Mouse (Mus musculus) natural killer cell, adult 2 months (primary cell): ENCODE data around the gene Rbmxl1.
"Not testable (repeated sequence)": the region's sequence is repeated elsewhere in the genome, so short reads cannot be mapped to it uniquely, and the experiment has no call there.

ENCODE experiments used
- DNase-seq, 2 experiments: peaks; one replicate each; pipeline ENCODE4 v3.0.0; 2022; ENCODE audit warnings: low spot score in 2 of 2

The Rbmxl1 gene

DNA sequence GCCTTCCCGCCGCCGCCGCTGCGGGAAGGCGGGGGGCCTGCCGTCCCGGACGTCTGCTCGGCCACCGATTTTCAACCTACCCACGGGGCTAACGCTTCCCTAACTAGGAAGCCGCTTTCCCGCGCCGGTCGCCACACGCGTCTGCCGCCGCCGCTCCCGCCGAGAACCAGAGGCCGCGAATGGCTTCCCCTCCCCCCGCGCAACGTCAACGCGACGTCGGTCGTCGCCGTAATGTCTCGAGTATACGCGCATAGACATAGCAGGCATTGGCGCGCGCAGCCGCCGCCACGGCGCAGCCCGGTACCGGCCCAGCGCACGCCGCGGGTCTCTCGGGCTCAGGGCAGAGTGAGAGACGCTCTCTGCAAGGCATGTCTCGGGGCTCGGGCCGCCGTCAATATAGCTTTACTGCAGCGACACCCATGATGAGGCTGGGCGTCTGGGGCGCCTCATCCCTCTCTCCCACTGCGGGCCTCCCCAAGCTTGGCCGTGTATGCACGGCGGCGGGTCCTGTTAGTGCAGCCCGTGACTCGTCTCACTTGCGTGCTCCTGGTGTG is at the start of gene Rbmxl1:
TSS of gene Rbmxl1 (minus strand) at position 180 of the 554 bp plus-strand sequence.
- DNase-seq: peak; percentile 76 to 86

DNA sequence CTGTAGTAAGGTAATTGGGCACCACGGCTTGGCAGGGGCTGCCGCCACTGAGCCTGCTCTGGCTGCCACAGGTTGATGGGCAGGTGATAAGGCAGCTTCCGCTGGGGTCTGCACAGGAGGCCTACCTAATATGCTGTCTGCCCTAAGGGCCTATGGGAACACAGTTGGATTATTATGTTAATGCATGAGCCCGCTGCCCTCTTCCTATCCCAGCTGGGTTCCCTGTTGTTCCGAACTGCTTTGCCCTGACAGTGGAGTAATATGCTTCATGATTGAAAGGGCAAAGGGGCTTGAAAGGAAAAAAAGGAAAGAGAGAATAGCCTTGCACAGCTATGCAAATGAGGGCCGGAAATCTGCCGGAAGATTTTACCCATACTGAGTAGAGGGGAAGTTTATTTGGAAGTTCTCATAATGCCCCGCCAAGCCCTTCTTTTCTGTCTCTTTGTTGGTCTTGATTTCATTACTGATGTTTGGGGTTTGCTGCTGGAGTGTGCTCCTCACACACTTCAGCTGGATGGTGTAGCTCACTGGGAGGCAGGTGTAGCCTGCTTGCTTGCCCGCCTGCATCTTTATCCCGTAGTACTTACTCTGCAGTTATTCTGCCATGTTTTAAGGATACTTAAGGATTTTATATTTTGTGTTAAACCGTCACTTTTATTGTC is 48.2 kb upstream of the Rbmxl1 start:
- no peak for DNase-seq

DNA sequence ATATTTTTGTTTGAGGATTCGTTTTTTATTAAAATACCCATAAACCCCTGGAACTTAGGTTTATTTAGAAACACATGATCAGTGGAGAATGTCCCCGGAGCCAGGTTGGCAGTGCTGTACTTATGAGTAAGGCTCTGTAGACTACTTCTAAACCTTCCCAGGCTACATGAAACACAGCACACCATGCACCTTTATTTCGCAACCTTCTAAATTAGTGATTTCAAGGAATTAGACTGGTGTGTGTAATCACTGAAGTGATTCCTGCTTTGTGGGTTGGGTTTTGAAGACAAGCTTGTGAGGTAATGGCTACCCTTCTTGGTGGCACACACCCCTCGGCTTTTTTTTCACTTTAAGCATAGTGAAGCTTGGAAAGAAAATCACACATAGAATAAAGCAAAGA is 47.1 kb upstream of the Rbmxl1 start:
- DNase-seq: no peak

DNA sequence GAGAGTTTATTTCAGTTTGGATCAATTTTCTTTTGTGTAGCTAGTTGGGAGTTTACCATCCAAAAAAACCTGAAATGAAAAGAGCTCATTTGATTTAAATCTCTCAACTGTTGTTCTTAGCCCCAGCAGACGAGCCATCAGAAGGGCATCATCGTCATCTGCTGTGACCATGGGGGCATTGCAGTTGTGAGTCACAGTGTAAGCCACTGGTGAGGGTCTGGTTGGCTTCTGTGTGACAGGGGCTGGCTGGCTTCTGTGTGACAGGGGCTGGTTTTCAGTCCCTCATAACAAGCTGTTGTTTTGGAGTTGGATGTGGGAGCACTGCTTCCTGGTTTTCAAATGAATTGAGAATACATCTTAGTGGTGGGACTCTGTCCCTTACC is 42.0 kb upstream of the Rbmxl1 start:
- no peak for DNase-seq

DNA sequence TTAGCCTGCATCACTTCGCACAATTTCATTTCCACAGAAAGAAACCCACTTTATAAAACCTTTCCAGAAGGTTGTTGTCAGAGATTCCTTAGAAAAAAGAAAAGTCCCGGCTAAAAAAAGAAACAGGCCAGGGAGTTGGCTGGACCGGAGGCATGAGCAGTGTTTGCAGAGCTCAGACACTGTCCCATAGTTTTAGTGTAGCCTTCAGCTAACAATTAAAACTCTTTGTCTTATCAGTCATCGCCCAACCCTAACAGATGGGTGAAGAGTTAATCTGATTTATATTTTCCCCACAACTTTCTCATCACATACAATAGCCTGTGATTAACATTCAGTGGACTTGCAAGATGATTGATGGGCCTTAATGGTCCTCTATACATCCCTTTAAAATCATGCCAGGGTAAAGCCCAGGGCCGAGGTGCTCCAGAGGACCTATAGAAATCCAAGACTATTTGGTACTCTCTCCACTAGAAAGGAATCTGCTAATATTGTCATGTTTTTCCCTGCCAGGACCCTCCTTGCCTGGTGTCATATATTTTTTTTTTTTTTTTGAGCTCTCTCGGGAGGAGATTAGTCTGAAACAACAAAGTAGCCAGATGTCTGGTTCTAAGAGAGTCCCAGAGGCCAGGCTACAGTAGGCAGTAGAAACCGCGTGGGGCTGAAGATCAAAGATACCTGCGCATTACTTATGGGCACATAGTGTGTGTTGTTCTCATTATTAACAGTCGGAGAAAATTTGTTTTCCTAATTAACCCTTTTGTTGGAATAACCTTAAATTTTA is 41.5 kb upstream of the Rbmxl1 start:
- DNase-seq: no peak

DNA sequence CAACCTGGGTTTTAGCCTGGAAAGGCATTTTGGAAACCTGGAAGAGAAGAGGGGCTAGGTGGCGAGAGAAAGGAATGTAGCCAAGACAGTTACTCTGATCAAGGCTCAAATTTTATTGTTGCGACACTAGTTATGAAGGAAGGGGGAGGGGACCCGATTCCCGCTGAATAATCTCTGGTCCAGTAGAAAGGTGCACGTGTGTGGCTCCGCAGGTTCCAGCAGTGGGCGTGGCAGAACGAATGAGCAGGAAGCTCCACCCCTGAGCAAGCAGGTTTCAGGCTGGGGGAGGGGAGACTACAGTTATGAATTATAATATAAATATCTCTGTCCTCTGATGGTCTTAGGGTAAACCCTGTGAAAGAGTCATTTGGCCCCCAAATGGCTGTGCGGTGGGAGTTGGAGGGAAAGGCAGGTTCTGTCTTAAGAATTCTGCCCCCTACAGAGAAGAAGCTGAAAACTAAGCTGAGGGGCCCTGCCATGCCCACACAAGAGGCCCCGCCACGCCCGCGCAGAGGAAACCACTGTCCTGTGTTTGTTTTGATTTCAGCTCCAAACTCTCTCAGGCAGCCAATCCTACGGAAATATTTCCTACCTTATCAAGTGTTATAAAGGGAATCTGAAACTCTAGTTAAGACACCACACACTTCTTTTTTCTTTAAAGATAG is 36.6 kb upstream of the Rbmxl1 start:
- not testable (repeated sequence) for DNase-seq

DNA sequence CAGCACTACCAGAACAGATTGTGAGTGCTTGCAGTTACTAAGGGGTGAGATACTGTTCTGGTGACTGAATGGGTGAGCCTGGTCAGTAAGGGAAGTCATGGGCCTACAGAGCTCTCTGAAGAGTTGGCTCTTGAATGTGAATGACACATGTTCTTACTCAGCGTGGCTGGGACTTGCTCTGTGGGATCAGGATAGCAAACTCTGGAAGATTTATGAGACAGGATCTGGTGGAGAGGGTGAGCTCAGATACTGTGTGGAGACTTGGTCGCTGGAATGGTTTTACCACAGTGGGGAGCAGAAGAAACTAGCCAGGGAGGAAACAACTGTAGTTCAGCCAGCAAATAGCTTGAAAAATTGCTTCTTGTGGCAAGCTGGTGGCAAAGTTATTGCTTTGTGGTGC is 35.8 kb upstream of the Rbmxl1 start:
- no peak for DNase-seq

DNA sequence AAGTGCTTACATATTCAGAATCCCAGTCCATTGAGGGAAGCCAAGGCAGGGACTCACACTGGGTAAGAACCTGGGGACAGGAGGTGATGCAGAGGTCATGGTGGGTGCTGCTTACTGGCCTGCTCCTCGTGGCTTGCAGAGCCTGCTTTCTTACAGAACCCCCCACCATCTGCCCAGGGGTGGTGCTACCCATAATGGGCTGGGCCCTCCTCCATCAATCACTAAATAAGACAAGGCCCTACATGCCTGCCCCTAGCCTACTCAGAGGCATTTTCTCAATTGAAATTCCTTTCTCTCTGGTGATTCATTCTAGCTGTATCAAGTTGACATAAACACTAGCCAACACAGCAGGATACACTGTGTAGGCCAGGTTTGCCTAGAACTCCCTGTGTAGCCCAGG is 34.9 kb upstream of the Rbmxl1 start:
- no peak for DNase-seq

DNA sequence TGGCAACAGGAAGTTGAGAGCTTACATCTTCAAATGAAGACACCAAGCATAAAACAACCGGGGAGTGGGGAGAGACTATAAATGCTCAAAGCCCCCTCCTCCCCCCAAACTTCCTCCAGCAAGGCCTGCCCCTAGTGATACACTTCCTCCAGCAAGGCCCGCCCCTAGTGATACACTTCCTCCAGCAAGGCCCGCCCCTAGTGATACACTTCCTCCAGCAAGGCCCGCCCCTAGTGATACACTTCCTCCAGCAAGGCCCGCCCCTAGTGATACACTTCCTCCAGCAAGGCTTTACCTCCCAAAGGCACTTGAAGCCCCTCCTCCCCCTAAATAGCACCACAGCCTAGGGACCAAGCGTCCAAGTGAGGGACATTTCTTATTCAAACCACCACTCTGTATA is 34.0 kb upstream of the Rbmxl1 start:
- DNase-seq: peak in 1 of 2 experiments; percentile 9

DNA sequence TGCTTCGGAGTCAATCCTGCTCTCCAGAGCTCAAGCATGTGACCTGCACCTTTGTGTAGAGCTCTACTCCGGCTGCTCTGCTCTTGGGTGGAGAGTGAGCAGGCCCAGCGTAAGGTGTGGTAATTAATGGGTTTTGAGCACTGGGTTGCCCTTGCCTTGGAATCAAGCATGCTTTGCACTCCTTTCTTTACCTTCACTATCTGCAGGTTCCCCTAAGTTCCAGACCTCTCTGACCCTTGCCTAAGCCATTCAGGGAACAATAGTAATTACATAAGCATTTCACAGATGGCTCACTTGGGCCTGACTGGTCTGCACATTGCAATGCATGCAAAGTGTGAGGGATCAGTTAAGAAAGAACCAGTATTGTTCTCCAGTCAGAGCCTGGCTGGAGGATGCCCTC is 29.1 kb upstream of the Rbmxl1 start:
- DNase-seq: no peak

DNA sequence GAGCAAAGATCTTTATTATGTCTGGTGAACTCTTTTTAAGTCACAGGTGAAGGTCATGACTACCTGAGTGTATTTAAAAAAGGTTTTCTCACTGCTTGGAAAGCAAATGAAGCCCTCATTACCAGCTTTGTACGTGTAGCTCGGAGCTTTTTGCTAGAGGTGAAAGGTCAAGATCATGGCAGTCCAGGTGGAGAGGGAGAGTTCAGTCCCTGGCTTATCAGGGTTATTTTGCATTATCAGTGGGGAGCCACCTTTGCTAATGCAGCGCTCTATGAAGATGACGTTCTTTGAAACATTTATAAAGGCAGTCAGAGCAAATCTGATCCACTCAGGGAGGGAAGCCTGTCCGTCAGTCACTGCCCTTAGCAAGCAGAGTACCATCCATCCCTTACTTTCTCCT is 28.0 kb upstream of the Rbmxl1 start:
- no peak for DNase-seq

DNA sequence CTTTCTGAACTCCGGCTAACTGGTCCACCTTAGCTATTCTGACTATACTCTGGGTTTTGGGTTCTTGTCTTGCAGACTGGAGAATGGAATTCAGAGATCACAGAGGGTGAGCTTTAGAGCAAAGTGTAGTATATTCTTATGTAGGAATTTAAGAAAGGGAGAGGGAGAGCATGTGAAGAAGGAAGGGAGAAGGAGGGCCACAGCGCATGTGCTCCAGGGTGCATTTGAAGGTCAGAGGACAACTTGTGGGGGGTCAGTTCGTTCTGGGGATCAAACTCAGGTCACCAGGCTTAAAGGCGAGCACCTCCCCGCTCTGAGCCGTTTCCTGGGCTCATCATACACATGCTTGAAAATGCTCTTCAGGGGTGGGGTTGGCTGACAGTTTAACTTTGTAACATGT is 25.3 kb upstream of the Rbmxl1 start:
- DNase-seq: no peak

DNA sequence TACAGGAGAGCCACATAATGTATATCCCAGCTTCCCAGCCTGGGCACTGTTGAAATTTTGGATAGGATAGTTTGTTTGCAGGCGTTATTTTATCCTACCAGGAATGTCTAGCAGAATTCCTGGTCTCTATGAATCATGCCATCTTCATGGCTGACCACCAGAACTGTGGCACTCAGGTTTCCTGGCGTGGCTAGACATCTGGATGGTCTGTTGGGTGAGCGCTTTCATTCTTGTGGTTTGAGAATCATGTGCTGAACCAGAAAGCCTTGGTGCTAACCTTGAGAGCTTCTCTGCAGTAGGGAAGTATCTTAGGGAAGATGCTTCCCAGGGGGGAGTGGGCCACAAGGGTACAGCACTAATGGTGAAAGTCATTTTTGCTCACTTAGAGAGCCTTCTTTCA is 6.4 kb upstream of the Rbmxl1 start:
- no peak for DNase-seq

DNA sequence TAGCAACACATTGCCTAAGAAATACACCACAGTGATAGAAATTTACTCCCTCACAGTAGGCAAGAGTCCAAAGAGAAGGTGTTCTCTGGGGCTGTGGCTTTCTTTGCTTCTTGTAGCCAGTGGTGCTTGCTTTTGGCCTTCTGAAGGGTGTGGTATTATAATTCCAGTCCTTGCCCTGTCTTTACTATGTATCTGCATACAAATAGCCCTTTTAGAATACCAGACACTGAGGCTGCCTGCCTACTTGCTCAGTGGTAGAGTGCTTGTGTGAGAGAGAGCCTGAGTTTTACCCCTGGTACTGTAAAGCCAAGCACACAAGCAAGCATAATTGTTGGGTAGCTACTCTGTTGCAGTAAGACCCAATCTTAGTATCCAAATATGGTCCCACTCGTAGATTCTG is 6.0 kb upstream of the Rbmxl1 start:
- DNase-seq: no peak

DNA sequence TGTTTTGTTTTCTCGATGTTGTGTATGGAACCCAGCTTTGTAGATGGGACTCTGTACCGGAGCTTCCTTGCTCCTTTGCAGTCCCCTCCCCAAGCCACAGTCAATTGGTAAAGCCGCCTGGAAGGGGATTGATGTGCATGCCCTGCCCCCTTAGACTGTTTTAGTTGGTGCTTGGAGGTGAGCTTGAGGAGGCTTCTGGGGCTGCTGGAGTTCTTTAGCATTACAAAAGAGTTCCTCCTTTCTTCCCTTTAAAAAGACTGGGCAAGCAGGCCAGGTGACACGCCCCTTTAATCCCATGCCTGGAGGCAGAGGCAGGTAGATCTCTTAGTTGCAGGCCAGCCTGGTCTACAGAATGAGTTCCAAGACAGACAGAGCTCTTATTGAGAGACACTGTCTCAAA is 4.4 kb upstream of the Rbmxl1 start:
- DNase-seq: no peak

DNA sequence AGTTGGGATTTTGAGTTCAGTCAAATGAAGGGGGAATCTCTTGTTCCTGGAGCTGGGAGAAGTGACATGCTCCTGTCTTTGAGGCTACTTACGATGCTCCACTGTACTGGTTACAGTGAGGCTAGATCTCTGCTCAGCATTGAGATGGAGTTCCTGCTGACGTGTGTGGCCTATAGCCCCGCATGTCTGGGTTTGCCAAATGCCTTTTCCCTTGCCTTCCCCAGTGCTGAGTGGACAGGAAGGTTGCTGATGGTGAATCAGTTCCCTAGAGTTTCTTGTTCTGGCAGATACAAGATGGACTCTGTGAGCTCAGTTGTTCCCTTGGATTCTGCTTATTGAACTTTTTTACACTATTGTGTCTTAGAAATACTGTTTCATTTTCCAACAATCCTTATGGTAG is 2.2 kb upstream of the Rbmxl1 start:
- DNase-seq: no peak

DNA sequence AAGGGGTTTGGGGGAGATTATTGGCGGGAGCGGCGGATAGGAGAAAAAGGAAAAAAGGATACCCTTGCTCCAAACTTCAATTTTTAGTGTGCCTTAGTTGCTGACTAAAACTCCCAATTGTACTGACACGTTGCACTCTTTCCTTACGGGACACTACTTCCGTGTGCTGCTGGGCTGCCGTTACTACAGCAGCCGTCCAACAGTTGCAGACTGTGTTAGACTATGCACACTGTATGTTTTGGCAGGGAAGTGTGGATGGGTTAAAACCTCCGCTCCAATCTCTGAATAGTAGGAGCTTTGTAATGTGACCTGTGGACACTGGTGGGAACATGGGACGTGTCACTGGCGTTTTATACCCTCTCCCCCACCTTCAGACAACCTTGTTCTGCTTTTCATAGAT is 1.4 kb upstream of the Rbmxl1 start:
- DNase-seq: no peak

DNA sequence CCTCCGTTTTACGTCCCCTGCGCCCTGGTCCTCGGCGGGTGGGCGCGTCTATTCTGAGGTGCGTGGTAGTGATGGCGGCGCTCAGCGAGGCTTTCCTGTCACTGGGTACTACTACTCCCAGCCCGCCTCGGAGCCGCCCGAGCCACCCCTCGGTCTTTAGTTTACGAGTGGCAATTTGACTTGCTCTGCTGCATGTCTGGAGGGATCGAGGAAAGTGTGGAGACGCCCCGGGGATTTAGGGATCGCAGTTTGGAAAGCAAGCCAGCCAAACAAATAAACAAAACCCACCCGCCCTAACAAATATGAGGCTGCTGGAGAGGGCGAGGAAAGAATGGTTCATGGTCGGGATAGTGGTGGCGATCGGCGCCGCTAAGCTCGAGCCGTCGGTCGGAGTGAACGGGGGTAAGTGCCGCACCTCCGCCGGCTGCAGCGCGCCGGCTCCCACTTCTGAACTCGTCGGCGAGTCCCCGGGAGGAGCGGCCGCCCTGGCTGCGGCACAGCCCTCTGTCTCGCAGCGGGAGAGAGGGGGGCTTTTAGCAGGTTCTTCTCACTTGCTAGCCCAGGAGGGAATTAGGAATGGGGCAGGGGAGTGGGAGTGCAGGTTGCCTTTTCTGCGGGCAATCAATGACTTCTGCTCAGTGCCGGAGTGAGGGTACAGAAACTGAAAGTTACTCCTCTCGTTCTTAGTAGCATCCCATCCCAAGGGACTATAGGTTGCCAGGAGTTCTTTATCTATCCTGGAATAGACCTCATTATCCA is 754 bp upstream of the Rbmxl1 start, which contains the start of gene Slc10a7:
TSS of gene Slc10a7 (plus strand) at position 74 of the 759 bp plus-strand sequence.
- peak; percentile 56 to 76 for DNase-seq

DNA sequence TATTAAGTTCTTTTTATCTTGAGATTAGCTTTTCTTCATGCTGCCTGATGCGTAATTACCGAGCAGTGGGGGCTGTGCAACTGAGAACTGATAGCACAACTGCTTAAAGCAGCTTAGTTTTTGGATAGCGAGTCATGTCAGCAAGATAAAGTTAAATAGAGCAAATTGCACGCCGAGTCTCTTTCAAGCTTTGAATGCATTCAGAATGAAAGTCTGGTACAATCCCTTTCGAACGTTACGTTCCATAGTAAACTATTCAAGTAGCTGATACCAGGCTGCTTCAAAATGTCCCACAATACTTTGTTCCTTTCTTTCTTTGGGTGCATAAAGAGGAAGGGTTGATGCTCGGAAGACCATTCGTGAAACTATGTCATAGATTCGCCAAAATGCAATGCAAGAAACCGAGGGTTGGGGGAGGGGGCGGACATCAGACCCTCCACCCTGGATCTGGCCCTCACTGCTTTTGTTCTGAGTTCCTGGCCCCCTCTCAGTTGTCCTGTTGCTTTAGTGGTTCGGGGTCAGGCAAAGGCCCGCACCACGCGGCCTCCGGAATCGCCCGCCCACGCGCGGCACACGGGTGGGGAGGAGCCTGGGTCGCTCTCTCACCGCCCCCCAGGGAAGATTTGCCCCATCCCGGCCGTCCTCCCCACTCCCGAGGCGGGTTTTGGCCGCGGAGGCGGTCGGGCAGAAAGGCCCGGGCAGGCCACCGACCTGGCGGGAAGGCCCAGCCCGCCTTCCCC is 549 bp downstream of the Rbmxl1 start:
- DNase-seq: peak; percentile 42 to 55

DNA sequence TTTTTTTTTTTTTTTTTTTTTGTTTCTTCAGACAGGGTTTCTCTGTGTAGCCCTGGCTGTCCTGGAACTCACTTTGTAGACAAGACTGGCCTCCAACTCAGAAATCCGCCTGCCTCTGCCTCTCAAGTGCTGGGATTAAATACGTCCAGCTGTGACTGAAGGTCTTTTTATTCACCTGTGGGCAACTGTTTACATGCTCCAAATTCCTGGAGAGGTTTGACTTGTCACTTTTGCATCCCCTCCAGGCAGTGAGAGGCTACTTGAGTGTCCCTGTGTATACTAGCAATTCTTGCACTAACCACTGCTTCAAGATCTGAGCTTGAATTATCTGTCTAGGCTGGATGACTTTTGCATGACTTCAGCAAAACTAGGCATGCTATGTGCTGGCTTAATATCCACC is 6.0 kb downstream of the Rbmxl1 start:
- no peak for DNase-seq

DNA sequence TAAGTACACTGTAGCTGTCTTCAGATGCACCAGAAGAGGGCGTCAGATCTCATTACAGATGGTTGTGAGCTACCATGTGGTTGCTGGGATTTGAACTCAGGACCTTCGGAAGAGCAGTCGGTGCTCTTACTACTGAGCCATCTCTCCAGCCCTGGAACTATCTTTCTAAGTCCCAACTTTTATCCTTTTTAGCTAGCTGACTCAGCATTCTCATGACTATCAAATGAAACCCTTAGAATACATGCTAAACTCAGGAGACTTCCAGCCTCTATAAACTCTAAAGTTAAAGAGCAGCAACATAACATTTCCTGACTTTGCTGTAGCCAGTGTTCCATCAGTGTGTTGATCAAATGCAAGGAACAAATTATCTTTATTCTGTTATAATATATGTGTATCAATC is 12.4 kb downstream of the Rbmxl1 start:
- not testable (repeated sequence) for DNase-seq
